Mouse (Mus musculus) left cerebral cortex, postnatal 4 days (tissue): Measurements from ENCODE around the gene Rab43. TPM values are rescaled to one million over a fixed set of nuclear protein-coding genes. Genes with fewer than 3 reads are reported as not detected.

ENCODE experiments used
- DNase-seq: peaks from one replicate; pipeline ENCODE4 v3.0.0-alpha.2; 2022
- intact Hi-C: fragments of 180-260 bp; cut with DNase I; formaldehyde crosslinking; loops from one replicate; pipeline ENCODE4 v1.15.1; 2025
- total RNA-seq, 2 experiments: library from RNA; stranded (reverse); gene quantifications; 2 replicates each; pipeline ENCODE4 v1.2.3; 2021

Rab43 gene
- total RNA-seq, 2 experiments from 2014 or later = 15.2 to 21.8 TPM

DNA sequence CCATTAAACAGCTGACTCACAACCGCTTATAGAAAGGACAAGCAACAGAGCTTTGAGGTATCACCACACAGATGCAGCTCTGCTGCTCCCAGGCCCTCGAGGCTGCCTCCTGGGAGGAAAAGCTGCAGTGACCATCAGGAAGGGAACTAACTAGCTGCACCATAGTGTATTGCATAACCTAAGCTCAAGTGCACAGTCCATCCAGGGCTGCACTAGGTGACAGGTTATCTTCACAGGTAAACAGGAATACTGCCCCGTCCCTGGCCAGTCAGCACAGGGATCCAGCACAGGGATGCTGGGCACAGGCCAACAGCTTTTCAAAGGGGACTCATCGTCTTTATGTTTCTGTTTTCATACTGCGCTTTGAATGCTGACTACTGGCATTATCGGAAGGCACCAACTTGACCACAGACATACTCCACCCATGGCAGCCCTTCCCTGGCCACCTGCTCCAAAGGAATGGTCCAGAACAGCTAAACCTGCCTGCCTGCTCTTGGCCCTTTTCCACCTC lies 2.3 kb downstream of the Rab43 start:
- DNase-seq = no peak
- intact Hi-C loops = no loop called here

DNA sequence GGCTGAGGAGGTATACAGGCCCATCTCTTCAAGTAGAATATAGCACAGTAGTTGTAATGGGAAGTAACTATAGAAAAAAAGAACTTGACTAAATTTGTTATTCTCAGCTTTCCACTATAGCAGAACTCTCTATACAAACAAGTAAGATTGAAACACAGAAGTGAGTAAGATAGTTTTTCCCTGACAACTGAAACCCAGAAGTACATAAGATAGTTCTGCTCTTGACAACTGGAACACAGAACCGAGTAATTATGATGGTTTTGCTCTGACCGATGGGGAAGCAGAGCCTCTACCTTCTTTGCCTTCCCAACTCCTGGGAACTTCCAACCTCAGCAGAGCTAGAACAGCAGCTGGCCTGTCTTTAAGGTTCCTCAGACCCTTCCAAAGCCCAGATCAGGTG lies 2.8 kb downstream of the Rab43 start:
- no peak for DNase-seq
- intact Hi-C loops = no loop called here

DNA sequence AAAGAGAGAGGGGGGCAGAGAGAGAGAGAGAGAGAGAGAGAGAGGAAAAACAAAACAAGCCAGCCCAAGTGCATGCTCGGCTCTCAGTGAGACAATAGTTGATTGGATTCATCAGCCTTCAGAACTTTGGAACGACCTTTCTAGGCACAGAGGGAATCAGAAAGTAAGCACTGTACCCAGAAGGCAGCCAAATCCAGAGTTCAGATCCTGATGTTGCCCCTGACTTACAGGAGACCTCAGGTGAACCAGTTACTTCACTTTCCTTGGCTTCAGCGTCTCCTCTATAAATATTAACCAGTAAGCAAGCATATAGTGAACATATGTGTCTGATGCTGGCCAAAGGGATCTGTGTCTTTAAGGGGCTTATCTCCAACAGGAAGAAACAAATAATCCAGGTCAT lies 3.4 kb downstream of the Rab43 start:
- intact Hi-C loops = no loop called here
- no peak for DNase-seq

DNA sequence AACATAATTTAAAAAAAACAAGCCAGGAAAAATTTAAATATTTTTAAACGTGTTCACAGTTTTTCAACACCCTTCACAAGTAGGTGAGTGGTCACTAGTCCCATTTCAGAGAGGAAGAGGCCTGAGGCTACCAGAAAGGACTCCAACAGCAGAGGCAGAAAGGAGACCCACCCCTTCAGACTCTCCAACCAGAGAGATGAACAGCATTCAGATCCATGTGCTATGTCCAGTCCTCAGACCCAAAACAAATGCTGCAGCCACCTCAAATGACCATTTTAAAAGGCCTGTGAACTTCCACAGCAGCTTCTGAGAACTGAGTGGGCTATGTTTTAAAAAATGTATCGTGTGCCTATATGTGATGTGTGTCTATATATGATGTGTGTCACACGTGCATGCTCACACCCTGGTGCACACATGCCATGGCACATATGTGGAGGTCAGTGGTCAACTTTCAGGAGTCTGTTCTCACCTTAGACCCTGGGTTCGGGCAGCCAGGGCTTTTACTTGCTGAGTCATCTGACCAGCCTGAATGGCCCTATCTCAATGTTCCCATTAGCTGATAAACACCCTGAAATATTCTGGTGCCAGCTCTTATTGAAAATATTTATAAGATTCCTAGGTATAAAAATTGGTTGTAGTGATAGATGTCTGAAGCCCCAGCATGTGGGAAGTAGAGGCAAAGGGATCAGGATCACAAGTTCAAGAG lies 4.1 kb downstream of the Rab43 start:
- no peak for DNase-seq
- intact Hi-C loops = no loop called here

DNA sequence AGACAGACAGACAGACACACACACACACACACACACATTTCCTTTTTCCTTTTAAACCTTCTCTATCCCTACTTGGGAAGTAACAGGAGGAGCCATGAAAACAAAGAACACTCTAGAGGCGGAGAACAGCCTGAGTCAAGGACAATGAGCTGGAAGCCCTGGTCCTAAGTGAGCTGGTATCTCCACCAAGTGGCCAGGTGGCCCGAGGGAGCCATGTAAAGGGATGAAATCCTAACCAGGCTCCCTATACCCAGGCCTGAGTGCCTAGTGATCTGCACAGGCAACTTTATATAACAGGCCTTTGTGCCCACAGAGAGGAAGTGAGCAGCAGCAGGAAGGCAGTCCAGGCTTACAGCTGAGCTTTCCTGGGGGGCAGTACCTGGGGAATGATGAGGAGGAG lies 5.1 kb downstream of the Rab43 start:
- DNase-seq = no peak
- intact Hi-C loops = no loop called here

DNA sequence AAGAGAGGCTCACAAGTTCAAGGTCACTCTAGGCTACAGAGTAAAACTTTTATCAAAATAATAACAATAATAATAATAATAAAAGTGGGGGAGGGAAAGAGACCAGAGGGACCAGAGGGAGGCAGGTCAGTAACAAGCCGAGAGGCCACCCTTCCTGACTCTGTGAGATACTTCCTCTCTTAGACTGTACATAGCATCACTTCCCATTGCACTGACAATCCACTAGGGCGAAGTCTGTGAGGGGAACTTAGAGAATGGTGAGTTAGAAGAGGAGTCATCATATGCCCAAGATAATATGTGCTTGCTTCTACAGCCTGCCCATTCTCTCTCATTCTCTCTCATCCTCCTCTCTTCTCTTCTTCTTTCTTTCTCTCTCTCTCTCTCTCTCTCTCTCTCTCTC lies 5.9 kb downstream of the Rab43 start:
- no peak for DNase-seq
- intact Hi-C loops = no loop called here

DNA sequence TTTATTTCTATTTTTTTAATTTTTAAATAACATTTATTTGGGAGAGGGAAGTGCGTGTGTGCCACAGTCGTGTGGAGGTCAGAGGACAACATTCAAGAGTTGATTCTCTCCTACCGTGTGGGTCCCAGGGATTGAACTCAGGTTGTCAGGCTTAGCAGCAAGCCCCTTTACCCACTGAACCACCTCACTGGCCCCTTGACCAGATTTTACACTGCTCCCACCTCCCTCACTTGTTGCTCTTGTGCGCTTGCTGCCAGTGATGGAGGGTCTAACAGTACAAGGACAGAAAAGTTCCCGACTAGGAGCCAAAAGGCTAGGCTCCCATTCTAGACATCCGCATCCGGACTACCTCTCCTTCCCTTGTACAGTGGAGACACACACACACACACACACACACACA lies 6.5 kb downstream of the Rab43 start:
- intact Hi-C loops = no loop called here
- DNase-seq = no peak

DNA sequence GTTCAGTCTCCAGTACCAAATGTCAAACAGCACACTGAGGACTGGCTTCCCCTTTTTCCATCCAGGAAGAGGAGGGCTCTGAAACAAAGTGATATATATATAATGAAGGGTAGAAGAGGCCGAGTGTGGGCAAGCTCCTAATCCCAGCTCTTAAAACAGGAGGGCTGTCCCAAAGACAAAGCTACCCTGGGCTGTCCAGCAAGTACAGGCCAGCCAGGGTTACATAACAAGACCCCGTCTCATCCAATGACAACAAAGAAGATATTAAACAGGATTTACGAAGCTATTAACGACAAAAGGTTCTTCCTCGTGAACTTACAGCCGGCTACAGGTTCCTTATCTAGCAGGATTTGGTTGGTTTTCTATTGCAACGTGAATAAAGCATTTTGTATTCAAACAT lies 7.1 kb downstream of the Rab43 start:
- intact Hi-C loops = no loop called here
- no peak for DNase-seq

DNA sequence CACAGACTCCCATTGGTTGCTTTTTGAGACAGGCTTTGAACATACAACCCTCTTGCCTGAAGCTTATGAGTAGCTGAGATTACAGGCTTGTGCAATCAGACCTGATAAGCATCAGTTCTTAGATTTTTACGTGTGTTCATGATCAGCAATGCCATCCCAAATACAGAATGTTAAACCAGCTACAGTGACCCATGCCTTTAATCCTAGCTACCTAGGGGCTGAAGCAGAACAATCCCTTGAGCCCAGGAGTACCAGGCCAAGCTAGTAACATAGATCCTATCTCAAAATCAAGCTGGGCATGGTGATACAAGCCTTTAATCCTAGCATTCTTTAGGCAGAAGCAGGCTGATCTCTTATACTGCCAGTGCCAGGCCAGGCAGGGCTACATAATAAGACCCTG lies 7.9 kb downstream of the Rab43 start:
- DNase-seq = no peak
- intact Hi-C loops = no loop called here

DNA sequence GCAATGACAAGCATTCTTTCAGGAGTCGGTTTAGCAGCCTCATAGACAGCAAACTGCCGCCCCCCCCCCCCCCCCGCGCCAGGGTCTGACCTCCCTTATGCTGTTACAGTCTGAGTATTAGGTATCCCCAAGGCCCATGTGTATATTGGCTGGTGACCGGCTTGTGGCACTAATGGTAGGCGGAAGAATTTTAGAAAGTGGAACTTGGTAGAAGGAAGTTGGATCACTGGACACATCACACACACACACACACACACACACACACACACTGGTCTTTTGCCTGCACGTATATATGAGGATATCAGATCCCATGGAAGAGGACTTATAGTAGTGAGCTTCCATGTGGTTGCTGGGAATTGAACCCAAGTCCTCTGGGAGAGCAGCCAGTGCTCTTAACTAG lies 9.5 kb downstream of the Rab43 start:
- no peak for DNase-seq
- intact Hi-C loops = no loop called here

DNA sequence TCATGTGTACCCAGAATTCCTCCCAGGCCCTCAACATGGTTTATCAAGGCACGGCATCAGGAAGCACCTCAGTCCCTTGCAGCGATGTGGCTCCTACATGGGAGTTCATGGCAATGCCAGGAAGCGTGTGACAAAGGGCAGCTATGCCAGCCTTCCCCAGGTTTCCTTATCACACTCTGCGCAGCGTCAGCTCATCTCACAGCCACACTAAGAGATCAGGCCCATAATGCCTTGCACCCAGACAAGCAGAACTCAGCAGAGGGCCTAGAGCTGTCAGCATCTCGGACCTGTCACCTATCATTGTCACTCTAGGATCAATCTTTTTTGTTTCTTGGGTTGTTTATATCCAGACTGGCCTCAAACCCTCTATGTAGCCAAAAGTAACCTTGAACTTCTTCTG lies 12.4 kb downstream of the Rab43 start:
- intact Hi-C loops = no loop called here
- DNase-seq = no peak

DNA sequence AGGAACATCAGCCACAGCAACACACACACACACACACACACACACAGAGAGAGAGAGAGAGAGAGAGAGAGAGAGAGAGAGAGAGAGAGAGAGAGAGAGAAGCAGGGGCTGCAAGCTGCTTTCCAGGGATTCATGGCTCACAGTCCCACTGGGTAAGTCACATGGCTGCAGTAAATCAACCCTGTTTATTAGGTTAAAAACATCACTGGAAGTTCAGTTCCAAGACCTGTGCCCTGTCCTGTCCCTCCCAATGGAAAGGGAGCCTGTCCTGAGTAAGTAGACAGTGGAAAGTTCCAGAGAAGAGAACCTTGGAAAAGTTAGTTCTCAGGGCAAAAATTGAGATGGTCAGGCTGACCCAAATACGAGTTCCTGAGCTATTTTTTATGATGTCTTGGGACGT lies 14.6 kb downstream of the Rab43 start:
- intact Hi-C loops = no loop called here

DNA sequence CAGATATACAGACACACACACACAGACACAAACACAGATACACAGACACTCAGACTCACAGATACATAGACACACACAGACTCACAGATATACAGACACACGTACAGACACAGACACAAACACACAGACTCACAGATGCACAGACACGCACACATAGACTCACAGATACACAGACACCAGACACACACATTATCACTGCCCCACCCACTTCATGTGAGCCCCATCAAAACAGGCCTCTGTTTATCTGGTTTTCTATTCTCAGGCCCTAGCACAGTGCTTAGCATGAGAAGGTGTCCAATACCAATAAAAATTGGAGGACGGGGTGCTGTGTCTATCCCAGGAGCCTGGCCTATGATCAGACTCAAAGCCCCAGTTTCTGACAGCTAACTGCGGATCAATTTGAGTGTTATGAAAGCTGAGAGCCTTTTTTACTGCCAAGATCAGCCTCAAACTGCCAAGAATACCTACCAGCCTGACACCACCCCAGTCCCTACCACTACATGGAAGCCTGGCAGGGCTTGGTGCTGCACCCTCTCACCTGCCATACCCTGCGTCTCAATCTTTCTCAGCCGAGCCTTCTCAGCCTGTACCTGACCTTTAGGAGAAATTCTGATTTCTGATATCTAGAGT lies 15.6 kb downstream of the Rab43 start:
- no peak for DNase-seq
- intact Hi-C loops = no loop called here

More for the DNA sequence above, 14.6 kb downstream of the Rab43 start:
- no peak for DNase-seq

DNA sequence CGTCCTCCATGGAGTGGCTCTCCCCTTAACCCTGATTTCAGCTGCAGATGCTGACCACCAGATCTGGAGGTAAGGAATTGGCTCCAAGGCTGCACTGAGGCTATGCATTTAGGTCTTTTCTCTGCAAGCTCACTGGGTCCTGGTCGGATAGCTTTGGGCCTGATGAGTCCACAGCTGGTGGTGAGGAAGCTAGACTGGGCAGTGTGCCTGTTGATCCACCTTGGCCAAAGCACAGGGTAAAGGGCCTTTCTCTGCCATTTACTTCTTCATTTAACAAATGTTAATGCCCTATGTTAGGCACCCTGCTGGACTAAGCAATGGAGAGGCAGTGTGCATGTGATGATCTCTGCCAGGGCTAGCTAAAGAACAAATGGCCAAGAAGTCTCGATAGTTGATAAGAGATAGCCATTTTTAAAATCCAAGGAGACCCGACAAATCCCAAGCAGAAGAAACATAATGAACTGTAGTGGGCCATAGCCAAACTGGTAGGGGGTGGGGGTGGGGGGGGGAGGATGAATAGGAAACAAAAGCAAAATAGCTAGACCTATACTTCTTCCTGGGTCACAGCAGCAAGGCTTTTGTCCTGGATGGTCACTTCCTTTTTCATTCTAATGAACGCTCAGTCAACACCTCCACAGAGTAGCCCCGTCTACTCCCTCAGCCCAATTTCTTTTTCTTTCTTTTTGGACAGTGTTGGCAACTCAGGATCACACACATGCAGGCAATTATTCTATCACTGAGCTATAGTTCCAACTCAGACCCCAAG lies 16.4 kb downstream of the Rab43 start:
- DNase-seq = no peak
- intact Hi-C loops = no loop called here

DNA sequence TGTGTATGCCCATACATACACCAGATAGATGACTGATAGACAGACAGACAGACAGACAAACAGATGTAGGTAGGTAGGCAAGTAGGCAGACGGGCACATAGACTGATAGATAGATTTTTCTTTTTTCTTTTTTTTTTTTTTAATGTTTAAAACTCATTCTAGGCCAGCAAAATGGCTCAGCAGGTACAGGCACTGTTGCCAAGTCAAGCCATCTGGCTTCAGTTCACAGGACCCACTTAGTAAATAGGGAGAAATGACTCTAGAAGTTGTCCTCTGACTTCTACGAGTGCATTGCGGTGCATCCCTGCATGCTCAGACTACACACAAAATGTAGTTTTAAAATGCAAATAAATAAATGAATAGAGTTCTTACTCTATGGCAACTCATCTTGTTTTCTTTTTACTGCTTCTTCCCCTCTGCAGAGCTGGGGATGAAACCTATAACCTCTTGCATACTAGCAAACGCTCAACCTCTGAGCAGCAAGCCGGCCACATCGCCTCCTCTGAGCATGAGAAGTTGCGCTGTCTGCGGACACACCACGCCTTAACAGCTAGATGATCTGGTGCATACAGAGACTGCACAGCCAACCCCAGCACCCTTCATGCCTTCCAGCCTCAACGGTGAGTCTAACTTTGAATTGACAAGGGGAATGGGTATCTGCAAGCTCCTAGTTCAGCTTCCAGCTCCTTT lies 18.0 kb downstream of the Rab43 start:
- intact Hi-C loops = no loop called here
- DNase-seq = peak; percentile 44

DNA sequence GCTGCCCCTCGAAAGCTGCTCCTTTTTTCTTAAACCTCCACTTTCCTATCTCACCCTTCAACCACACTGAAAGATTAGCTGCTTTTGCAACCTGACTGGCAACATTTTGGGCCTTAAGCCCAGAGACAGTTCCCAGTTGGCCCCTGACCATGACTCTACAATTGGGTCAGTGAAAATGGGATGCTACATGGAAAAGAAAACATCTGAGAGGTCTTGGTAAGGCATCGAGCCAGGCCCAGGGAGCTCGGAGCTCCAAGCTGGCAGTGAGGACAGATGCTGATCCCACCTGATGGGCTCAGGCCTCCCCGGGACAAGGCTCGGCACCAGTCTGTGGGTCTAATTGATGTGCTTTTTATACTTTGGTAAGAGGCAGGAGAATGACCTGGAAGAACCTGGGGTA lies 20.1 kb downstream of the Rab43 start:
- no peak for DNase-seq
- intact Hi-C loops = no loop called here

DNA sequence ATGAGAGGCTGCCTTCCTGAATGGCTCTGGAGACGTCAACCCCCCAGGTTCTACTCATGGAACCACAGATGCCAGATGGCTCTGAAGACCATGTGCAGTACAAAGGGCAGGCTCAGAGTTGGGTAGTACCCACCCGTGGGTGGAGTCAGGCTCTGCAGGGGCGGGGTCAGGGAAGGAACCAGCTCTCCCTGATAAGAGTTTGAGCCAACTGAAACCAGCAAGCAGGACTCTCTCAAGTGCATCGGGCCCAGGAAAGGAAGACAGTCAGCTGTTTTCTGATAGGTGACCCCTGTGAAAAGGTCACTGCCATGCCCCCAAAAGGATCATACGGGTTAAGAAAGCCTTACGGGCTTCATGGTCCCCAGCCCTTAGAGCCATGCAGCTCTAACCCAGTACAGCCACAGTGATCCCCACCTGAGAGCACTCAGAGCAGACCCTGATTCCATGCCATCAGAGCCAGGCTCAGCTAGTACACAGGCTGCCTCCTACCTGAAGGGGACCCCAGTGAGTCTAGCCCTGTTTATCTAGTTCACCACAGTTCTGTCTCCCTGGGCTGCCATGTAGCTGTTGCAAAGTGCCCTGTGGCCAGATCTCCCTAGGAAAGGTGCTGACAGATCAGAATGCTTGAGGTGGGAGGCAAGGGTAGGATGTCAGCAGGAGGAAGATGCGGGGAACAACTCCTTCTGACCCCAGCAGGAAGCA lies 21.0 kb downstream of the Rab43 start:
- no peak for DNase-seq

DNA sequence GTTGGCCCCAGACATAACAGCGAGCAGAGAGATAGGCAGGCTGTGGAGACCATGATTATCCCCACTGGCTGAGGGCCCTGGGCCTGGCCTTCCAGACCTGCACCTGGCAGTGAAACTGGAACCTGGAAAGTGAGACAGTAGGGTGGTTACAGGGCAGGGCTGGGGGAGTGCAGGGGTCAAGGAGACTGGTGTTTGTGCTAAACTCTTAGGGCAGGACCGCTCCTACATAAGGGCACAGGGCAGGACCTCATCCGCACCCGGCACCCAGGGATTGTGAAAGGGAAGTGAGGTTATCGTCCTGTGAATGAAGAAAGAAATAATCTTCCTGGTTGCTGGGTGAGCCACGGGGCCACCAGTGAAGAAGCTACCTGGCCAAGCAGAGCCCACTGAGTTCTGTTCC lies 22.2 kb downstream of the Rab43 start:
- intact Hi-C loops = no loop called here
- DNase-seq = no peak

More for the DNA sequence above, 21.0 kb downstream of the Rab43 start:
- intact Hi-C loops = no loop called here

DNA sequence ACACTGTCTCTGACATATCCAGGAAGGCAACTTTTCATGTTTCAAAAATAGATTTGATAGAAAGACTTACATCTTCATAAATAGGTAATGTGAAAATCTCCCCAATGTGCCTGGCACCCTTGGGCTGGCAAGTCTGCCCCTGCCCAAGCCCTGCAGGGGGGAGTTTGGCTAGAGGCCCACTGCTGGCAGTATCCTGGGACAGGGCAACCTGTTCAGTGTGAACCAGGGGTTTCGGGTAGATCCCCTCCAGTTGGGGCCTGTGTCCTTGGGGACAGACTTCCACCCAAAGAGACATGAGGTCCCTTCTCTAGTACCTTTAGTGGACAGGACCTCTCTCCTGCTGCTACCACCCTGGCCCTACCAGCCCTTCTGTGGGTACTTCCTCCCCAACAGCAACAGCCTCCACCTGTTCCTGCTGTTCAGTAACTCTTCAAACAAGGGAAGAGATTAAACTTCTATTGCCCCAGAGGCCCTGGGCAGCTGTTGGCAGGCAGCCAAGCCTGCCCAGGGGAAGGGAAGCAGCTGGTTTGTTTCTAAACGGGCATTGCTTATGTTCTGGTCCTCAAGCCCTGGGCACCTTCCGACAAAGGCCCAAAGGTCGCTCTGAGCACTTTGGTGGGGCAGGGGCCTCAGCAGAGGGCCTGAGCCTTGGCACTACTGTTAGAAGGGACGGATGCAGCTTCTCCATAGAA lies 22.9 kb downstream of the Rab43 start:
- intact Hi-C loops = no loop called here
- DNase-seq = peak; percentile 33

DNA sequence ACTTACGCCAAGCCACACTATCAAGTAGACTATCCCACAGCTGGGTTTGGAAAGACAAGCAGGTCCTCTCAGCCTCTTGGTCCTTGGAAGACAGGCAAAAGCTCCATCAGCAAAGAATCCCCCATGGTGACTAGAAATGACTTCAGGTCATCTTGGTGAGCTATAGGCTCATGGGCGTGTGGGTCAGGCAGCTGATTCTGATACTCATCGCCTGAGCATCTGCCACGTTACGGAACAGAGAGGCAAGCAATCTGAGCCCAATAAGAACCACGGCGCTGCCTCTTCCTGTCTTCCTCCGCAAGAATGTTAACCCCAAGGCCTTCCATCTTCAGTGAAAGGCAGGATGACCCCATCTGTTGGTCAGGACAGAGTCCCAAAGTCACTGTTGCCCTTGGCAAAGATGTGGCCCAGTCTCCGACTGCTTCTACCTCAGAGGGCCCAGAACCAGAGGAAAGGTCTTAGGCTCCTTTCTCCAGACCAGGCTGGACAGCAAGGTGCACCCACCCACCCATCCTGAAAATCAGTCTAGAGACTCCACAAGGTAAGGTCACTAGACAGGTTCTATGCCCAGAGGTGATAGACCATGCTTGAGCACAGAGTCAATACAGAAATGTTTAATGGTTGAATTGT lies 23.6 kb downstream of the Rab43 start:
- no peak for DNase-seq
- intact Hi-C loops = no loop called here
